ENCODE assay signal across 9 mouse cellular contexts in the genomic region with DNA sequence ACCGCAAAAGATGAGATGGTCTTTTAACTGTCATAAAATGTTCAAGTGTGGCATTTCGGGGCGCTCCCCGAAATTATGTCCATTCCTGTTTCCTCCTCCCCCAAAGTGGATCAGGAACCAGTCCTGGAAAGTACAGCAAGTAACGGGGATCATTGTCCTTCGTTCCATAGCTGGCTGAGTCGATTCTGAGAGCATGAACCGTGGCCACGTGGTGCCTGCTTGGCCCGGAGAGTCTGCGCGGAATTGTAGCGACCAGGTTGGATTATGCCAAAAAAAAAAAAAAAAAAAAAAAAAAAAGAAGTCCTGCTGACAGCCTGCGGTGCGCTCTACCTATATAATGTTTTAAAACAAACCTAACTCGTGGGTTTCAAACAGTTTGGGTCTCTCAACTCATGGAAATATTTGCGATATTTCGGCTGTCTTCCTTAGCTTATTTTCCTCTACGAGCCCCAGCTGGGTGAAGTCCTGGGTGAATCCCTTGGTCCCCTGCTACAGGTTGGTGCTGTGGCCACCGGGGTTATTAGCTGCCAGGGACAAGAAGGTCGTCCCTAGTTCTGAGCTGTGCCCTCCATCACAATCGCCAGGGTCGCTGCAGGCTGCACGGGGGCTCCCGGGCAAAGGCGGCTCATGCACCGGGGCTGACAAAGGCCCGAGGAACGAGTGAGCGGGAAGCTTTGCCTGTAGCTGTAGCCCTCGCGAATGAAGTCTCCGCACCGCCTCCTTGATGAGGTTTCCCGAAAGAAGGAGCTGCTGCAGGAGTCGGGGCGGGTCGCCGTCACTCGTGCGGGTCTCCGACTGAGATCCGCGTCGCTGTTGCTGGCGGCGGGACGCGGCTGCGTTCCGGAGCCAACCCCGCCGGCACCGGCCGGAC. TPM values are rescaled to one million over a fixed set of nuclear protein-coding genes. Genes with fewer than 3 reads are reported as not detected.
DNase-seq lines count a peak whose midpoint lies in the region; ATAC-seq and TF ChIP-seq lines count a peak whose summit lies in the region.
"Had no signal": no experiment of that assay in that cellular context is flagged by ENCODE, and none has a peak within 500 bp of the region (broad histone marks: within the 10 kb centered on the region; RNA-seq: fewer than 3 reads in every experiment).

No protein-coding gene starts in this region.

- peak overlapping the region; percentile 67 for H3K4me2 ChIP-seq in heart, embryonic 11.5 days
- peak overlapping the region; percentile 71 for H3K4me2 ChIP-seq in kidney, postnatal 0 days (ENCODE audit: low read length)
- H3K4me2 ChIP-seq in midbrain, embryonic 13.5 days (replicated peaks): peak overlapping the region; percentile 62

- H3K9me3 ChIP-seq in heart, embryonic 11.5 days (replicated peaks; ENCODE audit: control insufficient read depth, low read length): no peaks in the 10 kb centered on the region; the same call in 1 of the 2 replicates
- no peaks in the 10 kb centered on the region for H3K9me3 ChIP-seq in kidney, postnatal 0 days (replicated peaks; ENCODE audit: low read length)
- H3K9me3 ChIP-seq in midbrain, embryonic 13.5 days: 0 out of 2 replicates have a peak, but pooled peaks cover 5% of the 10 kb centered on the region

- H3K27me3 ChIP-seq in heart, embryonic 11.5 days (ENCODE audit: control insufficient read depth, insufficient read depth, low read length): no peaks in the 10 kb centered on the region
- no peaks in the 10 kb centered on the region for H3K27me3 ChIP-seq in kidney, postnatal 0 days (ENCODE audit: insufficient read depth, low read length)
- H3K27me3 ChIP-seq in midbrain, embryonic 13.5 days: no peaks in the 10 kb centered on the region
- H3K27me3 ChIP-seq: CH12.LX had no signal

- H3K4me1 ChIP-seq in heart, embryonic 11.5 days (ENCODE audit: control insufficient read depth, insufficient read depth, low read length): no peaks in the 10 kb centered on the region
- no peaks in the 10 kb centered on the region for H3K4me1 ChIP-seq in kidney, postnatal 0 days (replicated peaks; ENCODE audit: insufficient read depth, low read length)
- peaks cover 10% of the 10 kb centered on the region; the same call in 1 of the 2 replicates for H3K4me1 ChIP-seq in midbrain, embryonic 13.5 days (replicated peaks)

- peak; percentile 26 to 32 for DNase-seq in cerebellum, postnatal 10 days
- DNase-seq in cerebellum, adult 9-10 months: no peak
- peak; percentile 9 for DNase-seq in urinary bladder, postnatal 14 days (ENCODE audit: low spot score)
- no peak for DNase-seq in urinary bladder, postnatal 10 days (ENCODE audit: low spot score)
- DNase-seq in kidney, postnatal 0 days (ENCODE audit: low spot score): peak; percentile 28

- WGBS in heart, embryonic 11.5 days (ENCODE audit: insufficient replicate concordance): 19% methylated on average over 55 of the region's 55 CpGs
- WGBS in kidney, postnatal 0 days: 34% methylated on average over 55 of the region's 55 CpGs
- 30% methylated on average over 55 of the region's 55 CpGs for WGBS in midbrain, embryonic 13.5 days

- no peaks in the 10 kb centered on the region for H3K36me3 ChIP-seq in heart, embryonic 11.5 days (ENCODE audit: control insufficient read depth, insufficient read depth, low read length)
- no peaks in the 10 kb centered on the region for H3K36me3 ChIP-seq in kidney, postnatal 0 days (ENCODE audit: insufficient read depth, low read length)
- no peaks in the 10 kb centered on the region for H3K36me3 ChIP-seq in midbrain, embryonic 13.5 days

- TF ChIP-seq CTCF in kidney, postnatal 0 days (IDR thresholded peaks at IDR 0.05; ENCODE audit: low read depth): no peak

- no peak for ATAC-seq in heart, embryonic 11.5 days (replicated peaks; ENCODE audit: insufficient number of reproducible peaks, low FRiP score, low TSS enrichment)
- no peak for ATAC-seq in kidney, postnatal 0 days (replicated peaks; ENCODE audit: low FRiP score, low read depth)
- peak; percentile 57 for ATAC-seq in midbrain, embryonic 13.5 days
- no peak for ATAC-seq in frontal cortex, adult (ENCODE audit: low TSS enrichment)

- H3K4me3 ChIP-seq in heart, embryonic 11.5 days (ENCODE audit: low read depth, low read length): peak overlapping the region; percentile 56
- peak overlapping the region; percentile 51 for H3K4me3 ChIP-seq in kidney, postnatal 0 days (replicated peaks; ENCODE audit: low read depth, low read length)
- H3K4me3 ChIP-seq in midbrain, embryonic 13.5 days (replicated peaks): peak overlapping the region; percentile 64

- peak overlapping the region; percentile 35; the same call in 1 of the 2 replicates for H3K27ac ChIP-seq in heart, embryonic 11.5 days (ENCODE audit: low read depth, low read length)
- H3K27ac ChIP-seq in kidney, postnatal 0 days: peak overlapping the region; percentile 81
- H3K27ac ChIP-seq in midbrain, embryonic 13.5 days: peak overlapping the region; percentile 85

- peak overlapping the region; percentile 73 for H3K9ac ChIP-seq in heart, embryonic 11.5 days (ENCODE audit: low read depth, low read length)
- H3K9ac ChIP-seq in kidney, postnatal 0 days (ENCODE audit: low read depth, low read length): peak overlapping the region; percentile 73
- H3K9ac ChIP-seq in midbrain, embryonic 13.5 days (replicated peaks): peak overlapping the region; percentile 83

RNA-seq across cellular contexts. Expression of a gene that starts 1.1 kb away (rescaled TPM):
- polyA plus RNA-seq in heart, embryonic 11.5 days (2014; fragmentation: Nextera tagmentation; extraction: Ambion mirVana): 12.3 and 14.6 TPM in 2 replicates
- 18.4 and 20.1 TPM in 2 replicates for polyA plus RNA-seq in kidney, postnatal 0 days (2015; fragmentation: Nextera tagmentation; extraction: Ambion mirVana)
- 33.4 and 38.8 TPM in 2 replicates for polyA plus RNA-seq in midbrain, embryonic 13.5 days (2015; fragmentation: Nextera tagmentation; extraction: Ambion mirVana)

RNA-seq across cellular contexts. Expression of a gene that starts 43.3 kb away (rescaled TPM):
- 2.9 and 3.7 TPM in 2 replicates for polyA plus RNA-seq in heart, embryonic 11.5 days (2014; fragmentation: Nextera tagmentation; extraction: Ambion mirVana)
- polyA plus RNA-seq in kidney, postnatal 0 days (2015; fragmentation: Nextera tagmentation; extraction: Ambion mirVana): 3.6 and 4.2 TPM in 2 replicates
- 23.5 and 26.4 TPM in 2 replicates for polyA plus RNA-seq in midbrain, embryonic 13.5 days (2015; fragmentation: Nextera tagmentation; extraction: Ambion mirVana)

Comparison
In these comparisons a context has a peak if more than half of its experiments do, and no peak if none do; other contexts are left out.
1. DNase-seq: peak in cerebellum, postnatal 10 days (2 of 2), urinary bladder, postnatal 14 days (single experiment) and kidney, postnatal 0 days (single experiment); none in cerebellum, adult 9-10 months (single experiment) and urinary bladder, postnatal 10 days (single experiment).
2. H3K27ac ChIP-seq: peak in every context shown above with its lines; median percentile 85 in midbrain, embryonic 13.5 days; 81 in kidney, postnatal 0 days; 35 in heart, embryonic 11.5 days.
3. Peak in every context shown above with its lines, with median percentiles within 50 percentile points of each other: H3K4me2 ChIP-seq, H3K4me3 ChIP-seq and H3K9ac ChIP-seq.